Mouse (Mus musculus): ENCODE data around the gene Nodal.
A peak's percentile ranks its signal among the peaks of the same experiment; 100 is the strongest.

The Nodal gene

GRCm38 (mm10) chr10:61399156-61399734 is 18.5 kb upstream of the Nodal start:
- peak; percentile 43 for DNase-seq

- no peak for DNase-seq
Observed at GRCm38 (mm10) chr10:61400407-61400806, 17.4 kb upstream of the Nodal start.

- no peak for DNase-seq
Observed at GRCm38 (mm10) chr10:61402480-61402879, 15.3 kb upstream of the Nodal start.

- DNase-seq, result no peak
Observed at GRCm38 (mm10) chr10:61402911-61403310, 14.9 kb upstream of the Nodal start.

GRCm38 (mm10) chr10:61405958-61406357 is 11.8 kb upstream of the Nodal start:
- DNase-seq, result no peak

GRCm38 (mm10) chr10:61409776-61410175 is 8.0 kb upstream of the Nodal start:
- no peak for DNase-seq

- no peak for DNase-seq
Observed at GRCm38 (mm10) chr10:61410193-61410592, 7.6 kb upstream of the Nodal start.

GRCm38 (mm10) chr10:61412910-61413625 is 4.7 kb upstream of the Nodal start:
- no peak for DNase-seq

- DNase-seq, result no peak
Observed at GRCm38 (mm10) chr10:61415240-61415639, 2.5 kb upstream of the Nodal start.

GRCm38 (mm10) chr10:61415890-61416289 is 1.9 kb upstream of the Nodal start:
- DNase-seq, result no peak

- DNase-seq, result no peak
Observed at GRCm38 (mm10) chr10:61416561-61416960, 1.2 kb upstream of the Nodal start.

- DNase-seq, result no peak
Observed at GRCm38 (mm10) chr10:61417046-61417445, 726 bp upstream of the Nodal start.

- no peak for DNase-seq
Observed at GRCm38 (mm10) chr10:61418131-61418900, 544 bp downstream of the Nodal start.

GRCm38 (mm10) chr10:61419146-61419545 is 1.4 kb downstream of the Nodal start:
- DNase-seq, result no peak

GRCm38 (mm10) chr10:61420011-61420410 is 2.2 kb downstream of the Nodal start:
- DNase-seq, result no peak

- DNase-seq, result no peak
Observed at GRCm38 (mm10) chr10:61422861-61423260, 5.1 kb downstream of the Nodal start.

- no peak for DNase-seq
Observed at GRCm38 (mm10) chr10:61423289-61423688, 5.5 kb downstream of the Nodal start.

- no peak for DNase-seq
Observed at GRCm38 (mm10) chr10:61424500-61424899, 6.7 kb downstream of the Nodal start.

GRCm38 (mm10) chr10:61425047-61425446 is 7.3 kb downstream of the Nodal start:
- DNase-seq, result no peak

GRCm38 (mm10) chr10:61426251-61426757 is 8.5 kb downstream of the Nodal start:
- DNase-seq, result no peak

GRCm38 (mm10) chr10:61427951-61428350 is 10.2 kb downstream of the Nodal start:
- no peak for DNase-seq

GRCm38 (mm10) chr10:61428416-61428815 is 10.6 kb downstream of the Nodal start:
- no peak for DNase-seq

GRCm38 (mm10) chr10:61429043-61429442 is 11.3 kb downstream of the Nodal start:
- DNase-seq, result no peak

- no peak for DNase-seq
Observed at GRCm38 (mm10) chr10:61431375-61431774, 13.6 kb downstream of the Nodal start.
